Mouse (Mus musculus) E14TG2a.4 (cell line): ENCODE data around the gene Fip1l1.

Source experiments
- CTCF ChIP-seq: conservative IDR thresholded peaks from 2 replicates; pipeline ENCODE4 v1.5.1; 2014; ENCODE audit warnings: low read length
- POU5F1 ChIP-seq: IDR thresholded peaks from 2 replicates; pipeline ENCODE4 v1.6.1; 2014; ENCODE audit warnings: low read length, borderline replicate concordance

- TF ChIP-seq CTCF (no peak), POU5F1 (no peak)
Observed at GRCm38 (mm10) chr5:74606213-74606612, 71.0 kb downstream of the Fip1l1 start.
